Comparison of ENCODE assay signal across 8 mouse cellular contexts in genomic region chr7:92668791-92669506, GRCm38 (mm10). TPM values are rescaled to one million over a fixed set of nuclear protein-coding genes. Genes with fewer than 3 reads are reported as not detected.
DNase-seq lines count a peak whose midpoint lies in the region; ATAC-seq and TF ChIP-seq lines count a peak whose summit lies in the region.

No protein-coding gene starts in this region.

- intact Hi-C loops in left cerebral cortex, postnatal 10 days (cut with DNase I) = loop anchor here (5.0 kb wide), 3 partner anchors 73 to 203 kb away; partner anchors contain the start of genes Ddias, Prcp and Rab30

- 0 out of 2 replicates have a peak, but pooled peaks have one; percentile 33 for TF ChIP-seq POLR2A in cortical plate, adult 2 months (IDR thresholded peaks at IDR 0.05; ENCODE audit: extremely low read depth, insufficient read depth, low read length)

- peak overlapping the region; percentile 100 for H3K4me3 ChIP-seq in cortical plate, adult 2 months (ENCODE audit: insufficient read depth, low read length)

- peak; percentile 61 for DNase-seq in adipocyte (ENCODE audit: low spot score)
- DNase-seq in gastrocnemius, postnatal 10 days = peak; percentile 45
- peak; percentile 35 to 68 for DNase-seq in left cerebral cortex, postnatal 10 days (ENCODE audit: extremely low spot score in 1 of 2, low spot score in 2 of 2)
- peak; percentile 56 for DNase-seq in right cerebral cortex, postnatal 14 days
- DNase-seq in urinary bladder, postnatal 4 days (ENCODE audit: low spot score in 2 of 2) = peak; percentile 45 to 64

- peak overlapping the region; percentile 91 for H3K27ac ChIP-seq in cortical plate, adult 2 months (ENCODE audit: insufficient read depth, low read length)

- peak; percentile 31 for ATAC-seq in inflammation-experienced regulatory T-cells, adult 6 months
- peak; percentile 42 for ATAC-seq in megakaryocyte progenitor cell, adult 5-6 weeks (replicated peaks; ENCODE audit: poor library complexity)

- no peak for TF ChIP-seq CTCF in cortical plate, adult 2 months (IDR thresholded peaks at IDR 0.05; ENCODE audit: extremely low read depth, insufficient read depth, low read length)

- H3K4me1 ChIP-seq in cortical plate, adult 2 months (ENCODE audit: control insufficient read depth, insufficient read depth, low read length) = peaks cover 6% of the 10 kb centered on the region; the same call in 1 of the 2 replicates

RNA-seq across cellular contexts. Expression of gene Pcf11, which starts 0.8 kb away (rescaled TPM):
- polyA plus RNA-seq in cortical plate, adult 2 months (2012; rRNA removed) = 27.1 and 29.8 TPM in 2 replicates
- total RNA-seq in gastrocnemius, postnatal 10 days (2021) = 10 to 100 TPM; 24.6 to 34.6 TPM
- 10 to 100 TPM; 27.2 to 49.8 (median 36.4) TPM for polyA plus RNA-seq in inflammation-experienced regulatory T-cells, adult 6 months (2017; shearing (Covaris generic))
- 10 to 100 TPM; 36.4 to 45.6 TPM for total RNA-seq in left cerebral cortex, postnatal 10 days (2021)
- total RNA-seq in megakaryocyte progenitor cell, adult 5-6 weeks (2015) = 89.8 and 91.8 TPM in 2 replicates
- 59.3 and 71.4 TPM in 2 replicates for total RNA-seq in megakaryocyte progenitor cell, adult 5-6 weeks (2017)

RNA-seq across cellular contexts. Expression of gene Ankrd42, which starts 32.0 kb away (rescaled TPM):
- polyA plus RNA-seq in cortical plate, adult 2 months (2012; rRNA removed) = 11.8 and 14.0 TPM in 2 replicates
- 1 to 10 TPM; 1.0 to 1.9 TPM for total RNA-seq in gastrocnemius, postnatal 10 days (2021)
- not detected for polyA plus RNA-seq in inflammation-experienced regulatory T-cells, adult 6 months (2017; shearing (Covaris generic))
- total RNA-seq in left cerebral cortex, postnatal 10 days (2021) = 10 to 100 TPM; 23.7 to 23.8 TPM
- total RNA-seq in megakaryocyte progenitor cell, adult 5-6 weeks (2015) = 0.07 TPM in 1 of 2 replicates, not detected in the other
- total RNA-seq in megakaryocyte progenitor cell, adult 5-6 weeks (2017) = 0.20 TPM in 1 of 2 replicates, not detected in the other

Comparison
In these comparisons a context has a peak if more than half of its experiments do, and no peak if none do; other contexts are left out.
1. Peak in every context shown above with its lines: DNase-seq, ATAC-seq, H3K4me3 ChIP-seq and H3K27ac ChIP-seq.
2. RNA of gene Ankrd42, which starts 32.0 kb away (total RNA-seq): 23.7 to 23.8 TPM in left cerebral cortex, postnatal 10 days; 1.0 to 1.9 TPM in gastrocnemius, postnatal 10 days and 0.07 to 0.20 TPM in megakaryocyte progenitor cell, adult 5-6 weeks; every median in the first group is over 4 times any median in the second.